ENCODE assay signal across 15 mouse cellular contexts in the genomic region with DNA sequence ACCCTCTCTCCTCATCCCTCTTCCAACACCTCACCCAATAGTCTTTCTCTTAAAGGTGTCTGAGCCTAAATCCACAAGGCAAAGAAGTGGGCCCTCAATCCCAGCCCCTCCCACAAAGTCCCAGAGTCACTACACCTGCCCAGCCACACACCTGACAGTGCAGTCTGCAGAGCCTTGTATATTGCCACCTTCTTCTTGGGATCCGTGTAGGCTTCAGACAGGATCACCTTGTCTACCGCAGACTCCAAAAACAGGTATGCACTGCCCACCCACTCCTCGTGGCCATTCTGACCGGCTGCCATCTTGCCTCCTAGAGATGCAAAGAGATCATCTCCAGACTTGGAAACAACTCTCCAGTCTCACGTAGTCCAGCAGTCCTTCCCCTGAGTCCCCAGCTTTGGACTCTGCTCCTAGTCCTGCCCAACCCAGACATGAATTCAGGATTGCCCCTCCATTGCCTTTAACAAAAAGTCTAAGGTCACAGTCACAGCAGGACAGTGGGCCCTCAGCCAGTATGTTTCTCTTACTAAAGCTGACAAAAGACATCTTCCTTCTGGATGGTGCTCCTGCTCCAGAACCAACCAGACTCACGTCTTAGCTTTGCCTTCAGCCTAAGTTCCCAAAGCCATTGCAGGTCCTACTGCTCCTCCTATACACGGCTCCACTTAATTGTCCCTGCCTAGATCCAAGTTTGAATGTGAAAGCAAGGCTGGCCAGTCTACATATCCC. TPM values are rescaled to one million over a fixed set of nuclear protein-coding genes. Genes with fewer than 3 reads are reported as not detected.
DNase-seq lines count a peak whose midpoint lies in the region; ATAC-seq and TF ChIP-seq lines count a peak whose summit lies in the region.
"Had no signal": no experiment of that assay in that cellular context is flagged by ENCODE, and none has a peak within 500 bp of the region (broad histone marks: within the 10 kb centered on the region; RNA-seq: fewer than 3 reads in every experiment).

No protein-coding gene starts in this region.

- peaks cover 71% of the 10 kb centered on the region for H3K27me3 ChIP-seq in heart, embryonic 12.5 days (replicated peaks)
- 0 out of 2 replicates have a peak, but pooled peaks cover 6% of the 10 kb centered on the region for H3K27me3 ChIP-seq in lung, postnatal 0 days (replicated peaks; ENCODE audit: insufficient read depth, low read length)
- peaks cover 90% of the 10 kb centered on the region for H3K27me3 ChIP-seq in liver, embryonic 15.5 days

- no peak for ATAC-seq in heart, embryonic 12.5 days (ENCODE audit: insufficient number of reproducible peaks, low FRiP score)
- peak; percentile 18 for ATAC-seq in lung, postnatal 0 days
- no peak for ATAC-seq in liver, embryonic 15.5 days (ENCODE audit: insufficient read depth)
- ATAC-seq: activated CD4-positive, CD25-positive, alpha-beta regulatory T cell, adult 4 months had no signal

- DNase-seq in heart, postnatal 4 days, result no peak
- peak; percentile 61 for DNase-seq in lung, postnatal 0 days (ENCODE audit: low spot score)
- DNase-seq in lung, postnatal 14 days, result no peak
- peak; percentile 64 for DNase-seq in lung, postnatal 36 days
- no peak for DNase-seq in spleen, postnatal 4 days (ENCODE audit: low spot score in 2 of 2)

- H3K27ac ChIP-seq in heart, embryonic 12.5 days (ENCODE audit: poor library complexity, severe bottlenecking), result no peak overlapping the region
- no peak overlapping the region for H3K27ac ChIP-seq in lung, postnatal 0 days (ENCODE audit: low read length)
- no peak overlapping the region for H3K27ac ChIP-seq in liver, embryonic 15.5 days (replicated peaks)
- H3K27ac ChIP-seq: embryonic facial prominence, embryonic 12.5 days; forebrain, embryonic 12.5 days; hindbrain, postnatal 0 days; kidney, embryonic 15.5 days; neural tube, embryonic 12.5 days had no signal

- H3K9ac ChIP-seq in heart, embryonic 12.5 days, result no peak overlapping the region
- no peak overlapping the region for H3K9ac ChIP-seq in lung, postnatal 0 days (replicated peaks; ENCODE audit: low read depth)
- H3K9ac ChIP-seq in liver, embryonic 15.5 days, result no peak overlapping the region

- H3K4me2 ChIP-seq in heart, embryonic 12.5 days, result peak overlapping the region; percentile 86; the same call in 1 of the 2 replicates
- no peak overlapping the region for H3K4me2 ChIP-seq in lung, postnatal 0 days (replicated peaks; ENCODE audit: low read depth, low read length)
- 0 out of 2 replicates have a peak overlapping the region, but pooled peaks have one; percentile 78 for H3K4me2 ChIP-seq in liver, embryonic 15.5 days

- H3K9me3 ChIP-seq in heart, embryonic 12.5 days (replicated peaks), result 0 out of 2 replicates have a peak, but pooled peaks cover 4% of the 10 kb centered on the region
- H3K9me3 ChIP-seq in lung, postnatal 0 days (ENCODE audit: low read length), result no peaks in the 10 kb centered on the region
- no peaks in the 10 kb centered on the region for H3K9me3 ChIP-seq in liver, embryonic 15.5 days (replicated peaks)
- H3K9me3 ChIP-seq: embryonic facial prominence, embryonic 12.5 days; forebrain, embryonic 12.5 days; kidney, embryonic 15.5 days; neural tube, embryonic 12.5 days had no signal

- H3K4me1 ChIP-seq in heart, embryonic 12.5 days (replicated peaks), result peaks cover 26% of the 10 kb centered on the region
- peaks cover 26% of the 10 kb centered on the region for H3K4me1 ChIP-seq in lung, postnatal 0 days (ENCODE audit: insufficient read depth, low read depth, low read length)
- H3K4me1 ChIP-seq in liver, embryonic 15.5 days (replicated peaks), result peaks cover 71% of the 10 kb centered on the region

- TF ChIP-seq EP300 in lung, postnatal 0 days (IDR thresholded peaks at IDR 0.05), result no peak

- WGBS in heart, embryonic 12.5 days, result 62% methylated on average over 7 of the region's 7 CpGs
- 67% methylated on average over 7 of the region's 7 CpGs for WGBS in lung, postnatal 0 days
- WGBS in liver, embryonic 15.5 days (ENCODE audit: insufficient replicate concordance), result 69% methylated on average over 7 of the region's 7 CpGs

- no peaks in the 10 kb centered on the region for H3K36me3 ChIP-seq in heart, embryonic 12.5 days
- no peaks in the 10 kb centered on the region for H3K36me3 ChIP-seq in lung, postnatal 0 days (ENCODE audit: insufficient read depth, low read length)
- H3K36me3 ChIP-seq in liver, embryonic 15.5 days (replicated peaks), result no peaks in the 10 kb centered on the region
- H3K36me3 ChIP-seq: embryonic facial prominence, embryonic 12.5 days; forebrain, embryonic 12.5 days; kidney, embryonic 15.5 days; neural tube, embryonic 12.5 days had no signal

- no peak overlapping the region for H3K4me3 ChIP-seq in heart, embryonic 12.5 days
- H3K4me3 ChIP-seq in lung, postnatal 0 days (ENCODE audit: low read depth, low read length), result no peak overlapping the region
- no peak overlapping the region for H3K4me3 ChIP-seq in liver, embryonic 15.5 days (replicated peaks)

- TF ChIP-seq CTCF in lung, postnatal 0 days (IDR thresholded peaks at IDR 0.05), result no peak

RNA-seq across cellular contexts. Expression of gene Tradd, which starts 3.9 kb away (rescaled TPM):
- 16.0 and 16.6 TPM in 2 replicates for polyA plus RNA-seq in heart, embryonic 12.5 days (2016; fragmentation: Nextera tagmentation; extraction: Ambion mirVana)
- total RNA-seq in heart, postnatal 4 days (2021), result 10 to 100 TPM in 1 of 2 experiments, 1 to 10 TPM in 1; 9.4 to 10.1 TPM
- polyA plus RNA-seq in lung, postnatal 0 days (2015; fragmentation: Nextera tagmentation; extraction: Ambion mirVana), result 35.5 and 35.8 TPM in 2 replicates
- polyA plus RNA-seq in liver, embryonic 15.5 days (2015; fragmentation: Nextera tagmentation; extraction: Ambion mirVana), result 14.9 and 15.5 TPM in 2 replicates

RNA-seq across cellular contexts. Expression of gene Fbxl8, which starts 3.9 kb away (rescaled TPM):
- polyA plus RNA-seq in heart, embryonic 12.5 days (2016; fragmentation: Nextera tagmentation; extraction: Ambion mirVana), result 2.2 and 2.6 TPM in 2 replicates
- 1 to 10 TPM; 3.7 TPM for total RNA-seq in heart, postnatal 4 days (2021)
- 6.0 and 6.6 TPM in 2 replicates for polyA plus RNA-seq in lung, postnatal 0 days (2015; fragmentation: Nextera tagmentation; extraction: Ambion mirVana)
- 1.2 and 1.3 TPM in 2 replicates for polyA plus RNA-seq in liver, embryonic 15.5 days (2015; fragmentation: Nextera tagmentation; extraction: Ambion mirVana)

RNA-seq across cellular contexts. Expression of gene B3gnt9, which starts 5.6 kb away (rescaled TPM):
- 10.2 and 10.8 TPM in 2 replicates for polyA plus RNA-seq in heart, embryonic 12.5 days (2016; fragmentation: Nextera tagmentation; extraction: Ambion mirVana)
- total RNA-seq in heart, postnatal 4 days (2021), result 1 to 10 TPM; 9.0 TPM
- polyA plus RNA-seq in lung, postnatal 0 days (2015; fragmentation: Nextera tagmentation; extraction: Ambion mirVana), result 24.6 and 24.8 TPM in 2 replicates
- 2.3 and 2.4 TPM in 2 replicates for polyA plus RNA-seq in liver, embryonic 15.5 days (2015; fragmentation: Nextera tagmentation; extraction: Ambion mirVana)

RNA-seq across cellular contexts. Expression of gene Hsf4, which starts 9.1 kb away (rescaled TPM):
- polyA plus RNA-seq in heart, embryonic 12.5 days (2016; fragmentation: Nextera tagmentation; extraction: Ambion mirVana), result not detected in 2 replicates
- total RNA-seq in heart, postnatal 4 days (2021), result 1 to 10 TPM in 1 of 2 experiments, under 1 TPM in 1; 0.81 to 1.5 TPM
- 1.7 and 2.0 TPM in 2 replicates for polyA plus RNA-seq in lung, postnatal 0 days (2015; fragmentation: Nextera tagmentation; extraction: Ambion mirVana)
- polyA plus RNA-seq in liver, embryonic 15.5 days (2015; fragmentation: Nextera tagmentation; extraction: Ambion mirVana), result not detected in 2 replicates
- polyA plus RNA-seq: erythroblast, embryonic 14.5 days; stomach, embryonic 14.5 days had no signal

RNA-seq across cellular contexts. Expression of gene Nol3, which starts 15.4 kb away (rescaled TPM):
- 1.8 and 2.1 TPM in 2 replicates for polyA plus RNA-seq in heart, embryonic 12.5 days (2016; fragmentation: Nextera tagmentation; extraction: Ambion mirVana)
- total RNA-seq in heart, postnatal 4 days (2021), result 10 to 100 TPM in 1 of 2 experiments, 1 to 10 TPM in 1; 9.9 to 11.0 TPM
- 1.3 and 1.5 TPM in 2 replicates for polyA plus RNA-seq in lung, postnatal 0 days (2015; fragmentation: Nextera tagmentation; extraction: Ambion mirVana)
- polyA plus RNA-seq in liver, embryonic 15.5 days (2015; fragmentation: Nextera tagmentation; extraction: Ambion mirVana), result 0.22 and 0.30 TPM in 2 replicates
- polyA plus RNA-seq: activated CD4-positive, CD25-positive, alpha-beta regulatory T cell, adult 4 months; erythroblast, embryonic 14.5 days had no signal

Comparison
In these comparisons a context has a peak if more than half of its experiments do, and no peak if none do; other contexts are left out.
1. DNase-seq: peak in lung, postnatal 0 days (single experiment) and lung, postnatal 36 days (single experiment); none in heart, postnatal 4 days (single experiment), lung, postnatal 14 days (single experiment) and spleen, postnatal 4 days (0 of 2).